Mouse (Mus musculus): Measurements from ENCODE around the gene Pknox1. TPM values are rescaled to one million over a fixed set of nuclear protein-coding genes. Genes with fewer than 3 reads are reported as not detected.
A peak's percentile ranks its signal among the peaks of the same experiment; 100 is the strongest.

Gene Pknox1
- polyA plus RNA-seq, 1 experiment from 2014 or later, result 33.4 TPM

DNA sequence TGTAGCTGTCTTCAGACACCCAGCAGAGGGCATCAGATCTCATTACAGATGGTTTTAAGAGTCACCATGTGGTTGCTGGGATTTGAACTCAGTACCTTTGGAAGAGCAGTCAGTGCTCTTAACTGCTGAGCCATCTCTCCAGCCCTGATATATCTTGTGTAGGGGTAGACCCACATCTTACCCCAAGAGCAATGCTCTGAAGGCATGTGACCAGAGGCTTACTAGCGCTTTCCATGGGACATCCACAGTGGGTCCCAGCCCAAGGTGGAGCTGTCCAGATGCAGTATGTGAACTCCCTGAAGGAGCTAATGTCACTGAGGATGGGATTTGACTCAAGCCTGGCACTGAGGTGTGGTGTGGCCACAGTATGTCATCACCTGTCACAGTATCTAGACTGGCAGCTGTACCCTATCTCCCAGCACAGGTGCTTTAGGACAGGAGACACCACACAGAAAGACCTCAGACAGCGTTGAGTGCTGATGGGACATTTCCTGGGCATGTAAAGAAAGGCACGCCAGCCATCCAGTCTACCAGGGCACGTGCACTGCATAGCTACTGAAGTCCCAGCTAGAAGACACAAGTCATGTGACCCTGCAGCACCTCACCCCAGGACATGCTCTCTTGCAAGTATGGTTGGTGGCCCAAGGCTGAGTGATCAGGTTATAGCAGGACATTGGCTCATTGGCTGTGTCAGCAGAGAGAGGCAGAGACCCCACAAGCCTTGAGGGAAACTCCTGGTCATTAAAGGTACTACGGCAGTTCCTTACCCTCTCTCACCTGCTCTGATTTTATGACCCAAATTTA is 81.9 kb downstream of the Pknox1 start:
- no peaks in the 10 kb centered on the region for H3K27me3 ChIP-seq (ENCODE audit: control insufficient read depth, insufficient read depth, low read length)
- no peaks in the 10 kb centered on the region for H3K9me3 ChIP-seq (replicated peaks; ENCODE audit: control insufficient read depth, low read length)
- ATAC-seq (ENCODE audit: insufficient read depth, low FRiP score), result peak; percentile 33; the same call in 1 of the 2 replicates
- no peak overlapping the region for H3K9ac ChIP-seq (ENCODE audit: low read length)
- no peaks in the 10 kb centered on the region for H3K4me1 ChIP-seq (ENCODE audit: control insufficient read depth, insufficient read depth, low read length)
- no peak overlapping the region for H3K4me3 ChIP-seq (replicated peaks; ENCODE audit: low read length)
- 95% methylated on average over 5 of the region's 5 CpGs for WGBS
- no peak overlapping the region for H3K27ac ChIP-seq (ENCODE audit: low read length)
- H3K4me2 ChIP-seq (ENCODE audit: low read depth, low read length), result no peak overlapping the region
- H3K36me3 ChIP-seq (ENCODE audit: control insufficient read depth, insufficient read depth, low read length), result peaks cover 41% of the 10 kb centered on the region

DNA sequence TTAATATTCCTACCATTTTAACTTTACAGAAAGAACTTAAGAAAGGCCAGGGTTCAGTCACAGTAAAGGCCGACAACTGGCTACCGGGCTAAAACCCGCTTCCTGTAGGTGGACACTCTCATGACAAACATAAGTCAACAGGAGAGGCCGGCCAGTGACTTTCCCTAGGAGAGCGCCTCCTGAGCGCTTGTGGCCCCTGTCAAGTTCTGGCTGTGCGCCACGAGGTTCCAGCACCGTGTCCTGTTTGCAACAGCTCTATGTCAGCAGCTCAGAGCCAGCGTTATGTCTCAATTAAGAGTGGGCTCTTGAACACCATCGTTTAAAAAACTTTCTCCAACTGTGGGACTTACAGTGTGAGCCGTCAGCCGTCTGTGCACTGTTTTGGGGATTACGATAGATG is 87.6 kb downstream of the Pknox1 start:
- no peak for ATAC-seq (ENCODE audit: insufficient read depth, low FRiP score)
- Histone ChIP-seq H3K4me1 (ENCODE audit: control insufficient read depth, insufficient read depth, low read length) (peaks cover 20% of the 10 kb centered on the region), H3K4me3 (replicated peaks; ENCODE audit: low read length) (no peak overlapping the region), H3K27ac (ENCODE audit: low read length) (no peak overlapping the region), H3K36me3 (ENCODE audit: control insufficient read depth, insufficient read depth, low read length) (peaks cover 57% of the 10 kb centered on the region), H3K9ac (ENCODE audit: low read length) (no peak overlapping the region), H3K4me2 (ENCODE audit: low read depth, low read length) (no peak overlapping the region), H3K9me3 (replicated peaks; ENCODE audit: control insufficient read depth, low read length) (no peaks in the 10 kb centered on the region), H3K27me3 (ENCODE audit: control insufficient read depth, insufficient read depth, low read length) (no peaks in the 10 kb centered on the region)
- WGBS, result 82% methylated on average over 14 of the region's 14 CpGs

DNA sequence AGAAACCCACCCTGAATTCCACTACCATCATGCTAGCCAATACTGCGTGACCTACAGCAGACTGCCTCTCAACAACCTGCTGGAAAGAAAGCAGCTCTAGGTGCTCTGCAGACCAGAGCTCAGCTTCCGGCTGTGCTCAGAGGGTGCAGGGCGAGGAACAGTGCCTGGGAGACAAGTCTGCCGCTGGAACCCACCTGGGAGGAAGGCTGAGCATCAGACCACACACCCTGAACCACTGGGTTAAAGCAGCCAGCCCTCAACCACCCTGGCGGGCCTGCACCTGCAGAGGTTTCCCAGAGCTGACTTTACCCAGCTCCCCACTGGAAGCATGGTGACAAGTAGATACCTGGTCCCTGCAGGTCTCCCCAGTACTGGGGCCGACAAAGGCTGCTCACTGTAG is 88.7 kb downstream of the Pknox1 start:
- no peak for ATAC-seq (ENCODE audit: insufficient read depth, low FRiP score)
- Histone ChIP-seq H3K27me3 (ENCODE audit: control insufficient read depth, insufficient read depth, low read length) (no peaks in the 10 kb centered on the region), H3K4me1 (ENCODE audit: control insufficient read depth, insufficient read depth, low read length) (peaks cover 27% of the 10 kb centered on the region), H3K4me2 (ENCODE audit: low read depth, low read length) (no peak overlapping the region), H3K9me3 (replicated peaks; ENCODE audit: control insufficient read depth, low read length) (no peaks in the 10 kb centered on the region), H3K27ac (ENCODE audit: low read length) (peak overlapping the region; percentile 16; the same call in 1 of the 2 replicates), H3K4me3 (replicated peaks; ENCODE audit: low read length) (no peak overlapping the region), H3K9ac (ENCODE audit: low read length) (no peak overlapping the region), H3K36me3 (ENCODE audit: control insufficient read depth, insufficient read depth, low read length) (peaks cover 46% of the 10 kb centered on the region)
- 59% methylated on average over 6 of the region's 6 CpGs for WGBS

DNA sequence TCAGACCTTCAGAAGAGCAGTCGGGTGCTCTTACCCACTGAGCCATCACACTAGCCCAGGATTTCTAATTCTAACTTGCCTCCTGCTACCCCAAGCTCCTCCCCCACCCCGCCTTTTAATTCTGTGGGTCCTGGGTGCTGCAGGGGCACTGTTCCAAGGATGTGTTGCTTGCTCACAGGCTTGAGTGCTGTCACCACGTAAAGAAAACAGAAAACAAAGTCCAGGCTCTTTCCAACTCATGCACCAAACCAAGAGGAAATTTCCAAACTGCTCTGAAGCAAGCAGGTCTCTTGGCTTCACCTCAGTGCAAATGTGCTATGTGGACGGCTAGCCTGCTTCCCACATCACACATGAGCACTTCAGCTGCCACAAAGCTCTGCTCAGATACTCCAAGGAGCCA is 90.8 kb downstream of the Pknox1 start:
- Histone ChIP-seq H3K4me3 (replicated peaks; ENCODE audit: low read length) (no peak overlapping the region), H3K9me3 (replicated peaks; ENCODE audit: control insufficient read depth, low read length) (no peaks in the 10 kb centered on the region), H3K27ac (ENCODE audit: low read length) (no peak overlapping the region), H3K4me2 (ENCODE audit: low read depth, low read length) (no peak overlapping the region), H3K27me3 (ENCODE audit: control insufficient read depth, insufficient read depth, low read length) (no peaks in the 10 kb centered on the region), H3K9ac (ENCODE audit: low read length) (no peak overlapping the region), H3K4me1 (ENCODE audit: control insufficient read depth, insufficient read depth, low read length) (peaks cover 31% of the 10 kb centered on the region), H3K36me3 (ENCODE audit: control insufficient read depth, insufficient read depth, low read length) (peaks cover 34% of the 10 kb centered on the region)
- ATAC-seq (ENCODE audit: insufficient read depth, low FRiP score), result no peak
- WGBS, result 77% methylated on average over 4 of the region's 4 CpGs

DNA sequence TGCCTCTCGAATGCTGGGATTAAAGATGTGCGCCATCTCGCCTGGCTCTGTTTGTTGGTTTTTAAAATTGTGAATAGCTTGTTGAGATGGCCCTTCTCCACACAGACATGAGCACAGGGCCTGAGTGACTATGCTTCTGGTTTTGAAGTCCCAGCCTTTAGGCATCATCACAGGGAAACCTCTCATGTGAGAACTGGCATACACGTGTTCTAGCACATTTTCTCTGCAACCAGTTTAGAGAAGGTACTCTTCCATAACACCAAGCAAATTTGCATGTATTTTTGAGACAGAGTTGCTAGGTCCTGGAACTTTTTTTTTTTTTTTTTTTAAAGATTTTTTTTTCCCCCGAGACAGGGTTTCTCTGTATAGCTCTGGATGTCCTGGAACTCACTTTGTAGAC is 92.1 kb downstream of the Pknox1 start:
- peaks cover 28% of the 10 kb centered on the region; the same call in 1 of the 2 replicates for H3K36me3 ChIP-seq (ENCODE audit: control insufficient read depth, insufficient read depth, low read length)
- no peak overlapping the region for H3K27ac ChIP-seq (ENCODE audit: low read length)
- H3K4me1 ChIP-seq (ENCODE audit: control insufficient read depth, insufficient read depth, low read length), result peaks cover 31% of the 10 kb centered on the region
- no peaks in the 10 kb centered on the region for H3K27me3 ChIP-seq (ENCODE audit: control insufficient read depth, insufficient read depth, low read length)
- 84% methylated on average over 5 of the region's 5 CpGs for WGBS
- H3K4me2 ChIP-seq (ENCODE audit: low read depth, low read length), result 0 out of 2 replicates have a peak overlapping the region, but pooled peaks have one; percentile 82
- ATAC-seq (ENCODE audit: insufficient read depth, low FRiP score), result no peak
- H3K9me3 ChIP-seq (replicated peaks; ENCODE audit: control insufficient read depth, low read length), result no peaks in the 10 kb centered on the region
- H3K9ac ChIP-seq (ENCODE audit: low read length), result no peak overlapping the region
- H3K4me3 ChIP-seq (replicated peaks; ENCODE audit: low read length), result no peak overlapping the region

Small RNA genes lying within 50 kb of the gene (microRNA-seq; reads per million reads assigned to microRNA genes)
- gene Gm24970, result not detected

Other genes starting within 250 kb of the Pknox1 start
- gene Pde9a, start 178.5 kb upstream of the Pknox1 start, polyA plus RNA-seq (2015; fragmentation: Nextera tagmentation; extraction: Ambion mirVana), result 28.0 and 31.1 TPM in 2 replicates
- 33.8 and 42.3 TPM in 2 replicates for gene Wdr4, start 44.8 kb upstream of the Pknox1 start, polyA plus RNA-seq (2015; fragmentation: Nextera tagmentation; extraction: Ambion mirVana)
- gene Ndufv3, start 44.6 kb upstream of the Pknox1 start, polyA plus RNA-seq (2015; fragmentation: Nextera tagmentation; extraction: Ambion mirVana), result 311 and 321 TPM in 2 replicates
- 25.0 and 25.6 TPM in 2 replicates for gene Cbs, start 72.5 kb downstream of the Pknox1 start, polyA plus RNA-seq (2015; fragmentation: Nextera tagmentation; extraction: Ambion mirVana)
- 236 and 261 TPM in 2 replicates for gene U2af1, start 94.2 kb downstream of the Pknox1 start, polyA plus RNA-seq (2015; fragmentation: Nextera tagmentation; extraction: Ambion mirVana)
- gene Cryaa, start 113.1 kb downstream of the Pknox1 start, polyA plus RNA-seq (2015; fragmentation: Nextera tagmentation; extraction: Ambion mirVana), result 0.13 and 0.62 TPM in 2 replicates